Mouse (Mus musculus): ENCODE measurements around the gene Armc3. TPM values are rescaled to one million over a fixed set of nuclear protein-coding genes. Genes with fewer than 3 reads are reported as not detected.
"Not testable (repeated sequence)": the region's sequence is repeated elsewhere in the genome, so short reads cannot be mapped to it uniquely, and the experiment has no call there.

Gene Armc3
- total RNA-seq, 4 experiments from 2014 or later = 0.10 TPM; not detected in 3

DNA sequence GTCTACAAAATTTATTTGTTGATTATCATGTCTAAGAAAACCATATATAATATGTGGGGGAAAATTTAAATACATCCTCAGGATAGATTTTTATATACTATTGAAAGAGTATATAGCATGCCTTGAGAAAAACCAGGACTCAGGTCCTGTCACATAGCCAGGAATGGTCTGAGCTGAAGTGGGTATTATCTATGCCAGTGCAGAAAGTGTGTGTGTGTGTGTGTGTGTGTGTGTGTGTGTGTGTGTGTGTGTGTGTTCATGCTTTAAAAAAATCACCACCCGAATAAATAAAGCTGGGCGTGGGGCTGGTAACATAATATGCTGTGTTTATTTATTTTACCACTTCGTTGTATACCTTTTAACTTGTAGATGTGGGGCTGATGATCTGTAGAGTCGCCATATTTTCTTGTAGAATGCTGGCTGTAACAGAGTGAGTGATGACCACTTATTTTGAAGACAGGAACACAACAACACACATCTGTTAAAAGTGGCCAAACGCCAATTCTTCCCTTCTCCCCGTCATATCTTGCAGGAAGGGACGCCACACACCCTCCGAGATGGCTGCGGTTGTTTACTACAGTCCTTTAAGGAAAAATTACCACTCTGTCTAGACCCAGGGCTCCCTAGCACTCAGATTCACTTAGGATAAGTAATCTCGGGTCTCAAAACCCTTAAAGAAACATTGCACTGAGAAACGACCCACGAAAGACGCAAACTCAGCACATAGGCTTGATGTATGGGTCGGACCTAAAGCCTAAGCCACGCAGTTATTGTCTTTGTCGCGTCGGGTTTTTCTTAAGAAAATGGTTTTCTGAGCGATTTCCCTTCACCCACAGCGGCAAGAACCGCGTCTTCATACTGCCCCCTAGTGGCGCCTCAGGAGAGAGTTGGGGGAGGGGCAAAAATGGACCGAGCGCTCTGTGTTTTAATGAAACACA, 76.8 kb downstream of the Armc3 start:
- DNase-seq = peak; percentile 58

DNA sequence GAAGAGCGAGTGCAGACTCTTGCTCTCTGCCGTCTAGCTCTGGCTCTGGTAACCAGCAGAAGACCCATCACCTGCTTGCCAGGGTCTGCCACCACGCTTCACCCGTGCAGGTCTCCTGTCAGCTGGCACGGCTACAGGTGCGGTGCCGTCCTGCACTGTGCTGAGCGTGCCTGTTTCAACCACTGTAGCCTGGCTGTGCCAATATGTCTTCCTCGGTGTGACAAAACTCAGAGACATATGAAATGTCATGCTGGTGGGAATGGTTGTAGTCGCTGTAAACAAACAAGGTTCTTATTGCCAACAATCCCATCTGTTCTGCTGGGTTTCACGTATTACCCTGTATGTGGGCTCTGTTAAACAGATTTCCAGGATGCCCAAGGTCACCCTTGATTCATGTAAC, 81.2 kb downstream of the Armc3 start:
- no peak for DNase-seq

DNA sequence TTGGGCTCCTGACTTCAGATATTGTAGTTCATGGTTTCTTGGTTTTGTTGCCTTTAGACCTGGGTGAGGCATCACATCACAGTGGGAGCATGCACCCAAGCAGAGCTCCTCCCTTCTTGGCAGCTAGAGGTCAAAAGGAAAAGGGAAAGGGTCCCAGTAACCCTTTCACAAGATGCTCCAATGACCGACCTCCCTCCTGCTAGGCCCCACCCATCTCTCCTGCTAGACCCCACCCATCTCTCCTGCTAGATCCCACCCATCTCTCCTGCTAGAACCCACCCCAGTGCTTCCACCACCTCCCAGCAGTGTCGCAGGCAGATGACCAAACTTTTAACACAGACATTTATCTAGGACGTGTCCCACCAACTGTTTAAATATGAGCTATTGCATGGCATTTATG, 93.3 kb downstream of the Armc3 start:
- no peak for DNase-seq

DNA sequence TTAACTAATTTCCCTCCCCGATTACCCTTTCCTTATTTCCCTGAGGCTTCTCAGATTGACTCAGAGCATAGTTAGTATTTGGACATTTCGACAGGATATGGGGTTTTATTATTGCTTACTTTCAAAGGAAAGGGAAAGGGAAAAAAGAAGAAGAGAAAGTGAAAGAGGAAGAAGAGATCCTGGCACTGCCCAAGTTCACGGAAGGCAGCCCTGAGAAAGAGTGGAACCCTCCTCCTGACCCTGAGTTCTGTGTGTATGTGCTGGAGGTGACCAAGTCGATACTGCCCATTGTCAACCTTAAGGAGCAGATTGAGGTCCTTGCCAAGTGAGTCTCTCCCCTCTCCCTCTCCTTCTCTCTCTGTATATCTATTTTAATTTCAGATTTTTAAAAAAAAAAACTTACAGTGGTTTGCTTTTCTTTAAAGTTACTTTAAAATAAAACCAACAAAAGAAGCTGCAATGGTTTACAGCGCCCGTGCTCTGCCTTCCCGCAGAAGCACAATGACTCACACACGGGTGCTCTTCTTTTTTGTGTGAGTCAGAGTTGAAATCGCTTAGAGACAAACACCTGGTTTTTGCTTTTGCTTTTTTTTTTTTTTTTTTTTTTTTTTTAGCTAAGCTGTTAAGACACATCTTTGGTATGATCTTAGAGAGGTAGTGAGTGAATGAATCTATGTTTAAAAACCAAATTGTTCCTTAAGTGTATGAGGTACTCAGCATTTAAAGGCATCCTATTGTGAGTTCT, 101.4 kb downstream of the Armc3 start:
- DNase-seq = no peak

DNA sequence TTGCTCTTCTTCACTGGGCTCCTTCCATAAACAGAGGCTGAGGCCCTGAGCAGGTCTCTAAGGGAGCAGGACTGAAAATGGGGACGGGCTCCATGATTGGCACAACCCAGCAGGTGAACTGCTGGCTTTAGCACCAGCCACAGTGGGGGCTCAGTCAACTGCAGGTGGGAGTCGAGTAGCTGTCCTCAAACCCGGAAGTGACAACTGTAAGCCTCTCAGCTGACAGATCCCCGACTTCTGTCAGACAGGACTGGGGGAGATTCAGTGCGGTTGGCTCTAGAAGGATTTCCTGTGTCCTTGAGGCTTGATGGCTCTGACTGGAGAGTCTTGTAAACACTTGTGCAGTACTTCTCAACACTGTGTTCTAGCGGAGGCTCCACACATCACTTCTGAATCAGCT, 102.1 kb downstream of the Armc3 start:
- DNase-seq = no peak

DNA sequence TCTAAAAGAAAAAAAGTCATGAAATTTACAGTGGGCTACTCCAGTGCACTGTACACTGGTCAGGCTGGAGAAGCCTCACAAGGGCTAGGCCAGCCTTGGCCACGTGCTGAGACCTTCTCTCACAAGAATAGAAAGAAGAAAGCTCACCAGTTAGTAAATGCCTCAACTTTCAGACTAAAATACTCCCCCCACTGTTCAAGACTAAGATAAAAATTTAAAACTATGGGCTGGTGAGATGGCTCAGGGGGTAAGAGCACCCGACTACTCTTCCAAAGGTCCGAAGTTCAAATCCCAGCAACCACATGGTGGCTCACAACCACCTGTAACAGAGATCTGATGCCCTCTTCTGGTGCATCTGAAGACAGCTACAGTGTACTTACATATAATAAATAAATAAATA, 104.0 kb downstream of the Armc3 start:
- DNase-seq = not testable (repeated sequence)

DNA sequence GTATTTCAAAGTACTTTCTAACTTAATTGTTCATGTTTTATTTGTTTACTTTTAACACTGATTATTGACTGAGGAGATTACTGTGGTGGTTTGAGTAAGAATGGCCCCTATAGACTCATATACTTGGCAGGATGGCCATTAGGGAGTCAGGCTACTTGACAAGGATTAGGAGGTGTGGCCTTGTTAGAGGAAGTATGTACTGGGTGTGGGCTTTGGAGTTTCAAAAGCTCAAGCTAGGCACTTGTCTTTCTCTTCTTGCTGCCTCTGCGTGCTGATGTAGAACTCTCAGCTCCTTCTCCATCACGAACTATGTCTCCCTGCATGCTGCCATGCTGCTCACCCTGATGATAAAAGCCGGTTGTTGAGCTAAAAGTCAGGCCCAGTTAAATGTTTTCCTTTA, 111.4 kb downstream of the Armc3 start:
- DNase-seq = no peak

DNA sequence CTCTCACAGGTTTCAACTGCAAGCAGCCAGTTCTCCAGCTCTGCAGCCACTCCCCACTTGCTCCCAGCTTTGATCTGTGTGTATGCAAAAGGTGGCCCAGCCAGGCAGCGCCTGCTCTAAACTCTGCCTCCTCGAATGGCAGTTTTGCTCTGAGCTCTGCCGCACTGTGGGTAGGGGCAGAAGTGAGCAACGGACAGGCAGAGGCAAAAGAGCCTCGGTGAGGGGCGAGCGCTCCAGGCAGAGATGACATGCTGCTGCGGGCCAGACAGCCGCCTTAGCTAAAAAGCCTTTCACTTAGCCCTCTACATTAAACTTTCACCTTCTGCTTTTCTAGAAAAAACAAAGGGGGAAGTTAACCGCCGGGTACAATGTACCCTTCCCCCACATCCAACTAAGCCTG, 117.0 kb downstream of the Armc3 start:
- no peak for DNase-seq

DNA sequence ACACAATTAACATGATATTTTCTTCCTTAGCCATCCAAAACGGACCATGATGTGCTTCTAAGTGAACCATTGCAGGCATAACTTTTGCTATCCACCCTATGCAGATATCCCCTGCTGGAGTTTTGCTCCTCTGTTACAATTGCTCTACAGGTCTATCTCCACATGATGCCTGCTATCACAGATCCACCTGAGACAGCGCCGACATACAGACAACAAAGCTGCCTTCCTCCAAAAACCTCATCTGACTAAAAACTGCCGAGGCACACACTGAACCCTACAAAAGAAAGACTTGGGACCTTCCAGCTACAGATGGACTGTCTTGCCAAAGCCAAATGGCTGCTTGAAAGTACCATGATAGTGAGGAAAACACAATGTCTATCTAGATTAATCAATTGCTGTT, 117.6 kb downstream of the Armc3 start:
- no peak for DNase-seq

DNA sequence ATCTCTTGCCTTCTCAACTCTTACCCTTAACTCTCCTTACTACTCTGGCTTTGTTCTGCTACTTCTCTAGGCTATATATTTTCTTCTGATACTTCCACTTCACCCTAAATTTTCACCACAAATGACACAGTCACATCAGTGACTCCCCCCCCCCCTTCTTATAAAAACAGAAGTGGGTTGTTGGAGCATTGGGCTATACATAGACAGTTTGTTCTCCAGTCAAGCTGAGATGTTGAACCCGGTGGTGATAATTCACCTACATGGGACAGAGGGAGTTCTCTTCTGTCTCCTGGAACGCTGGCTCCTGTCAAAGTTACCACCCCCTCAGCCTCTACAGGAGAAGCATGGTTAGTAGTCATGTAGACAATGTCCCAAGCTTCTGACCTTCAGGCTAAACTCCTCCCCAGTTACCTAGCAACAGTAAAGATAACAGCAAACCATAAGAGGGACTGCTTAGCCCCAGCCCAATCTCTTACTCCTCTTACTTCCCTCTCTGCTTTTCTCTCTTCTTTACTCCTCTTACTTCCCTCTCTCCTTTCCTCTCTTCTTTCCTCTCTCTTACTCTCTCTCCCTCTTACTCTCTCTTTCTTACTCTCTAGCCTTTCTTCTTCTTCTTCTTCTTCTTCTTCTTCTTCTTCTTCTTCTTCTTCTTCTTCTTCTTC, 118.2 kb downstream of the Armc3 start:
- not testable (repeated sequence) for DNase-seq

DNA sequence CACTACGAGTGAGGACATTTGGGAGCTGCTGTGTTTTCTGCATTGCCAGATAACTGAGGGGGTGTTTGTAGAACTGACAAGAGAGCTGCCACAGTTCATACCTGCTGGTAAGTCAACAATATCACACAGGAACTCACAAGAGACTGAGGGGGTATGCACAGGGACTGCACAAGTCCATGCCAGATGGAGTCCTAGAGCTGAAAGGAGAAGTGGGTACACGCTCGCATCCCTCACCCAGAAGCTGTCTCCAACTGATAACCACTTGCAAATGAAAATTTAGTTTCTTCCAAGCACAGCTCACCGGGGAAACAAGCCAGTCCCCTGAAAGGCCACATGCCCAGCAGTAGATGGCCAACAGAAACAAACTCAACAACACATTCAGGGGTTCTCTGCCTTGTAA, 119.4 kb downstream of the Armc3 start:
- no peak for DNase-seq

DNA sequence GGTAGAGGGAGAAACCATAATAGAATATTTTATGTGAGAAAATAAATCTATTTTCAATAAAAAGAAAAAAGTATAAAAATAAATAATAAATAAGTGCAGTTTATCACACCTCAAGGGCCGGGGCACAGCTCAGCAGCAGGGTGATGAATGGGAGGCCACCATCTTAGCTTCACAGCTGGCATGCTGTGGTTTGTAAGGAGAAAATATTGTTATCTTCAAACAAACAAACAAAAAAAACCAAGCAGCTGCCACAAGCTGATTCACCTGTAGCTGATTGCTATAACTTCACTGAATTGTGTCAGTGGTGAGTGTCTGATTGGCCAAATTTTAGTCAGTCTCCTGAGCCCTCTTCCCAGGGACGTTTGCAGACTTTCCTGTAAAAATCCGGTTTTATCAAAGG, 120.2 kb downstream of the Armc3 start:
- DNase-seq = no peak

DNA sequence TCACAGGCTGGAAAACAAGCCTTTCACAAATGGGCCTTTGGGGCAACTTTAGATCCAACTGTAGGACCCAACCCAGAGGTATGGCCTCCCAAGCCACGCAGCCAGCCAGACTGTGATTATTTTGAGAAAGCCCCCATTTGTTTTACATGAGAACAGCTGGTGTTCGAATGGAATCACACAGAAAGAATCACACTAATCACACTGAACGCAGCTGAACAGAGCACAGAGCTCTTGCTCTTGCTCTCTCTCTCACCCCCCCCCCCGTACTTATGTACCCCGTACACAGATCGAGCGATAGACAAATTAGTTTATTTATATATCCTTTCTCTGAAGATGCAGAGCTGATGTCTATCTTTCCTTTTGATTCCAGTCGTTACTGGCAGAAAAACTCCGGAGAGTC, 123.3 kb downstream of the Armc3 start:
- no peak for DNase-seq

DNA sequence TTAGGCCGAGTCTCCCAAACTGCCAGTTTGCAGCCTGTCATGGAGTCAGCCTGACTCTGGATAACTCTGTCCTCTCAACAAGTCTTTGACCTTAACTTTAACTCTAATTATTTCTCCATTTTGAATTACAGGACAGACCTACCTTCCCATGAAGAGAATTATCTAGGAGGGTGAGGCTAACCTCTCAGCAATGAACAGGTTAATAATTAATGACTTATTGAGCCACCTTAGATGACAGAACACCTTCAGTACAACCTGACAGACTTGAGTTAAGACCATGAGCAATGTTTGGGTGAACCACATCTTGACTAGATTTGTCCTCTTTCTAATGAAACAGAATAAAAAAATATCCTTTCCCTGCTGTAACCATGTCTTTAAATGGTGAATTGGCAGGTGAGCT, 127.3 kb downstream of the Armc3 start:
- DNase-seq = no peak

DNA sequence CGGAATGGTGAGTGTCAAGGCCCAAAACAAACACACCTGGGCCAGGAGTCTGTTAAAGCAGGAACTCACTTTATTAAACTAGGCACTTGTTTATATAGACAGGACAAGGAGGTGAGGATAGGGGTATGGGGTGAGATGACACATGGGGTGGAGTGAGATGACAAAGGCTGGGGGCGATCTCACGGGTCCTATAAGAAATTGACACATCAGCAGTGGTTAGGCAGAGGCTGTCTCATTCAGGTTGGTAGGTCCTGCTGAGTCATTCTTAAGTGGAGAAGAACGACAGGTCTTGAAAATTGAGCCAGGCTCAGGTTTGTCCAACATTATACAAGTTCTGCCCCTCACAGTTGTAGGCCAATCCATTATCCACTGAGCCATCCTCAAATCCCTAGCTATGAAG, 128.7 kb downstream of the Armc3 start:
- DNase-seq = no peak

DNA sequence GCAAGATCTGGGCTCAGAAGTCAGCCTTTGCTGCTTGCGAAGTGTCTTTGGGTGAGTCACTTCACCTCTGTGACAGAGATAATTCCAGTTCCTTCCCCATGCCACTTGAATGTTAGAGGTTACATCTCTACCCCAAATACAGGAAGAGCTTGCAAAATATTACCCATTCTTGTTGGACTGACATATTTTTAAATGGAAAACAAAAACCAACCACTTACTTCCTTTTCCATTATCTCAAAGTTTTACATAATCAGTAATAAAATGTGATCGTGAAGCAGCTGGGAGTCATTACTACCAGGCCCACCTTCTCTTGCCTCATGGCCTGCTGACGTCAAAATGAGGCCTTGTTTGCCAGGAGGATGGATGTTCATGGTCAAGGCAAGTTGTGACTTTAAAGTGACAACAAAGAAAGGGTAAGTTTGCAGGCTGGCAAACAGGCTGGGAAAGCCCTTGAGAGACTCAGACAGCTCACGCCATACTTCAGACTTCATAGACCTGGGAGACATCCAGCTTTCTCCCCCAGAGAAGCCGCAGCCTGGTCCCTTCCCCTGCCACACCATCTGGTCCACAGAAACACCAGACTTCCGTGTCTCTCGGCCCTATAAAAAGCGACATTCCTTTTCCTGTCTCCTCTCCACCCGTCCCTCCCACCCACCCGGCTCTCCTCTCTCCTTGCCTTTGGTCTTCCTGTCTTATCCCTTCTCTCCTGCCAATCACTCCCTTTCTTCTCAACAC, 145.0 kb downstream of the Armc3 start:
- peak; percentile 29 for DNase-seq

DNA sequence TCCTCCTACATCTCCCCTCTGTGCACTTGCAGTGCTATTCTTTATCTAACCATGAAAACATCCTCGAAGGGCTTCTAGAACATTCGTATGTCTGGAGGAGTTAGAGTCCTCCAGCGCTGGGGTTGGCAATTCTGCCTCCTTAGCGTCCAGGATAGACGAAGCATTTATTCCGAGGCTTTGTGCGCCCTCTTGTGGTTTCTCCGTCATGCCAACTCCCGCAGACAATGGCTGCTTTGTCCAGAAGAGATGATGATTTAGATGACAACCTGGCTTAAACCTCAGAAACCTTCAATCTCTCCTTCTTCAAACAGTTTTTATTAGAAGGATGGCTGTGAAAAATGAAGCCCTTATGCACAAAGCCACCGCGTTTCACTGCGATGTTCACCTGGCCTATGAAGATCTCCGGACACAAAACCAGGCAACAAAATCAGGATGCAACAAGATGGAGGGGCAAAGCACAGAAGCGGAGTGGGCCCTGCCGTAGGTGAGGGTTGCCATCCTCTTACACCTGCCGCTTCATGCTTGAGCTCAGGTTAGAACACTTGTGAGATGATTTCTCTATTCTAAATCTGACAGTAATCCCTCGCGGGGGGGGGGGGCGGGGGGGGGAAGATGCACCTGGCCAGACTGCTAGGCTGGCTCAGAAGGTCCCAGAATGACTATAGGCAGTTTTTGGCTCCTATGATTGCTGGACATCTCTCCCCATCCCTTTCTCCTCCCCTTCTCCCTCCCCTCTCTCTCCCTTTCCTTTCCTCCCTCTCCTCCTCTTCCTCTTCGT, 145.7 kb downstream of the Armc3 start:
- peak; percentile 72 for DNase-seq

DNA sequence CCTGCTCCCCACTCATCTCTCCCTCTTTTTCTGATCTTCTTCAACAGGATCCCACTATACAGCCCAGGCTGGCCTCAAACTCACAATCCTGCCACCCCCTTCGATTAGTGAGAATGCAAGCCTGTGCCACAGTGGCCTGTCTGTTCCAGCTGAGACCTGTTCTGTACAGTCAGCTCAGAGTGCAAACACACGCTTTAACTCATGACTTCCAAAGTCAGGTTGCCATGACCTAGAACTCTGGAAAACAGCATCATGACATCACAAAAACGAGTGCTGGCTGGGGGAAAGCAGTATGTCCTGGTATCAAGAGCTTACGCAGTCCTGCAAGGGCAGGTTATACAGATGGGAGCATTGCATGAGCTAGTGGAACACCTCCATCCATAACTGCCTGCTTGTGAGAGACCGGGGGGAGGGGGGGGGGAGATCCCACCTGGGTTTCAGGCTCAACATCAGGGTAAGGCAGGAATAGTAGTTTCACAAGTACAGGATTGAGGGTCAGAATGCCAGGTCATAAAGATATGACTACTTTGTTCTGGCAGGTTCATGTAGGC, 146.4 kb downstream of the Armc3 start:
- DNase-seq = no peak

DNA sequence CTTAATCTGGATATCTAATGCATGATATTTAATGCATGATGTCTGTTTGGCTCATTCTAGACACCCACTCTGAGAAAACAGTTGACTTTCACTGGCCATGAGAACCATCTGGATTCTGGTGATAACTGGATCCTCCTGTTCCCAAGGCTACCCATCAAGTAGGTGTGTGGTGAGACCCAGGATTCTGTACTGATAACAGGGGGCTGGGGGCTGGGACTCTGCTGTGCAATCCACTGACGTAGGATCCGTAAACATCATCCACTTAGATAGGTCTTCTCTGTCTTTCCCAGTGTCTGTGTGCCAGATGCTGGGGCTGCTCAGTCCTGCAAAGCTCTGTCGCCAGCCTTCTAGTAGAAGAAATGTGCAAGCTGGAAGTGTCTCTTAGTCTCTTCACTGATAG, 149.4 kb downstream of the Armc3 start:
- DNase-seq = no peak

DNA sequence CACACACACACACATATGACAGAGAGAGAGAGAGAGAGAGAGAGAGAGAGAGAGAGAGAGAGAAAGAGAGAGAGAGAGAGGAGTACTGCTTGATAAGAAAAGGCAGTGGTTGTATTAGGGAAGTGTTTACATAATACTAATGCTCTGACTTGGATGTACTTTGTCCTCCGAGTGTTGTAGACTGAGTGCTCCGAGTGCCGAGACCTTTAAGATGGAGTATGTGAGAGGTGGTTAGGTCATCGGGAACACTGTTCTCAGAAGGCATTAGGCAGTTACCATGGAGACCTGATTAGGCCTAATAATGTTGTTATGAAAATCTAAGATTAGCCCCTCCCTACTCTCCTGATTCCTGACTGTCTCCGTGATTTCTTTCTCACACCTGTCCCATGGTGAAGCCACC, 151.1 kb downstream of the Armc3 start:
- DNase-seq = no peak

DNA sequence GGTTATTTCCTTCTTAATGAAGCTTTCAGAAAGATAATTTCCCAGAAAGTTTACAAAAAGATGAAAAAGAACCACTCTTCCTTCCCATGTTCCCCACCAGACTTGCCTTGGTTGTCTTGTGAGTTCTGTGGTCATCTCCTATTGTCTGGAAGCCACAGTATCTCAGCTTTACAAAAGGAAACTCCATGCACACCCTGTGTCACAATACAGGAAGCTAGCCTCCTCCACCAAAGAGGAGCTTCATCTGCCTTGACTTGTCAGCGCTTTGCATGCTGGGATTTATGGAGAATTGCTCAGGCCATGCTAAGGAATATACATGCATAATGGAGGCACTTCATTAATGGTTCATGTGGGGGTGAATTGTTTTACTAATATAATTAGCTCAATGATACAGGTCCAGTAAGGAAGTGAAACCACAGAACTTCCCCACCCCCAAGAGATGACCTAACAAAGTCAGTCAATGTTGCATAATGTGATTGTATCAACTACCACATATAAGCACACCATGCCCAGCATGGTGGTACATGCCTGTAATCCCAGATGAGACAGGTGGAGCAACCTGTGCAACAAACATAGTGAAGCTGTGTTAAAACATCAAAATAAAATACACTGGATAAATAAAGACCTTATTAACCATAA, 152.6 kb downstream of the Armc3 start:
- DNase-seq = no peak

Data from adrenal gland, adult 8-10 months (tissue).